Mouse (Mus musculus) erythroid progenitor cell, adult 5-6 weeks (primary cell): ENCODE data around the gene Hint1. TPM values are rescaled to one million over a fixed set of nuclear protein-coding genes. Genes with fewer than 3 reads are reported as not detected.

Experiments
- ATAC-seq: replicated peaks from 2 replicates; pipeline ENCODE4 v1.8.0; 2016; ENCODE audit warnings: moderate number of reproducible peaks, mild to moderate bottlenecking, moderate TSS enrichment, inconsistent platforms; ENCODE audit not compliant: poor library complexity, low FRiP score, severe bottlenecking
- total RNA-seq, 2 experiments: library from RNA; stranded (forward) in 1 of 2; stranded (reverse) in 1 of 2; fragments of 150-400 nt in 1 of 2; fragments of 186-747, 209-891 nt in 1 of 2; gene quantifications; 2 replicates each; pipeline versions ENCODE4 v1.2.3 to v1.2.4; 2015 to 2017; ENCODE audit warnings: low replicate concordance in 2 of 2

Gene Hint1
- total RNA-seq, 2 experiments from 2014 or later: 123 to 146 TPM

DNA sequence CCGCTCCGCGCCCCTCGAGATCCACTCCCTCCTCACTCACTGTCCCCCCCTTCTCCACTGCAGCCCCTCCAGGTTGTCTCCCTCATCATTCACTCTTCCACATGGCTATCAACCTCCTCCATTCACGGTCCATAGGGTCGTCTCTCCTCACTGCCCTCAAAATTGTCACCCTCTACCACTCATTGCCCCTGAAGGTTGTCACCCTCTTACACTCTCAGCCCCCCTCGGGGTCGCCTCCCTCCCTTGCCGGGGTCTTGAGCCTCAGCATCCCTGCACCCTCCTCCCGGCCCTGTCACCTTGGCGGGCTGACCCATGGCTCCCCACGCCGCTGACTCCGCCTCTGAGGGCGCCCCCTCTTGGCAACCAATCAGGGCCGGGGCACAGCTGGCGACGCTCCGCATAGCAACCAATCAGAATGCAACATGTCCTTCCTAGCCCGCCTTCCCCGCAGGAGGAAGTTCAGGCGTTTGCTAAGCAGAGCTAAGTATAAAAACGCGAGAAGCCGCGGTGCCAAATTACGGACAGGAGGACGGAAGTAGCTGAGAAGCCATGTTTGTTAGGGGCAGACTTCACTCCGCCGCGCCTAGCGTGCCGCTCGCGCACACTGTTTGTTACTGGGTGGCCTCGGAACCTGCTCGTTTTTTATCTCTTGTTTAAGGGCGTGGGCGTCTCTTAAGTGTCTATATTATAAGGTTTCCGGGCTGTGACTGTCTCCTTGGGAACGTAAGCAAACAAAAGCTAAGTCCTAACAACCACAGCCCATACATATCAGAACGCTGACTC is 5.7 kb upstream of the Hint1 start, which contains the start of gene Lyrm7:
TSS of gene Lyrm7 (minus strand) at position 661 of the 783 bp plus-strand sequence.
- ATAC-seq: peak; percentile 96

DNA sequence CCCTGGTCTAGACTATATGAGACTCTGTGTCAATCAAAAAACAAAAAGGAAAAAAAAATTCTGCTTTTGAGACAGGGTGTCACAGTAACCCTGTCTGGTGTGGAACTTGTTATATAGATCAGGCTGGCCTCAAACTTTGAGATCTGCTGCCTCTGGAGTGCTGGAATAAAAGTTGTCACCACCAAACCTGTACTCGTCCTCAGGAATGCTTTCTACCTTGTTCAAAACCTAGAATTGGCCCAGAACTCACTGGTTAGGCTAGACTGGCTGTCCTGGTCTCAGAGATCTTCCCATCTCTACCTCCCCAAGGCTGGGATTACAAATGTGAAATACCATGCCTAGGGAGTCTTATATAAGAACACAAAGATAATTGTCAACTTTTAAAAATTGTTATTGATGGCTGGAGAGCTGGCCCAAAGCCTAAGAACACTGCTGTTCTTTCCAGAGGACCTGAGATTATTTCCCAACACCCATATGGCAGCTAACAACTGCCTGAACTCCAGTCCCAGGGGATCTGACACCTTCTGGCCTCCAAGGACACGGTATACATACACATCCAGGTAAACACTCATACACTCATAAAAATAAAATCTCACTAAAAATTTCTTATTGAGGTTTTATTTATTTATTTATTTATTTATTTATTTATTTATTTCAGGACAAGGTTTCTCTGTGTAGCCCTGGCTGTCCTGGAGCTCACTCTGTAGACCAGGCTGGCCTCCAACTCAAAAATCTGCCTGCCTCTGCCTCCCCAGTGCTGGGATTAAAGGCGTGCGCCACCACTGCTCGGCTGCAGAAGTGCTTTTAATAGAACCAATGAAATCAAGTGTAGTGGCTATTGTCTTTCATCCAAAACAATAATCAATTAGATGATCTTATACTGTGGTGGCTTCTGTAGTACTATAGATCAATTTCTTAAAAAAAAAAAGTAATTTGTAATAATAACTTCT is 4.4 kb upstream of the Hint1 start:
- no peak for ATAC-seq

DNA sequence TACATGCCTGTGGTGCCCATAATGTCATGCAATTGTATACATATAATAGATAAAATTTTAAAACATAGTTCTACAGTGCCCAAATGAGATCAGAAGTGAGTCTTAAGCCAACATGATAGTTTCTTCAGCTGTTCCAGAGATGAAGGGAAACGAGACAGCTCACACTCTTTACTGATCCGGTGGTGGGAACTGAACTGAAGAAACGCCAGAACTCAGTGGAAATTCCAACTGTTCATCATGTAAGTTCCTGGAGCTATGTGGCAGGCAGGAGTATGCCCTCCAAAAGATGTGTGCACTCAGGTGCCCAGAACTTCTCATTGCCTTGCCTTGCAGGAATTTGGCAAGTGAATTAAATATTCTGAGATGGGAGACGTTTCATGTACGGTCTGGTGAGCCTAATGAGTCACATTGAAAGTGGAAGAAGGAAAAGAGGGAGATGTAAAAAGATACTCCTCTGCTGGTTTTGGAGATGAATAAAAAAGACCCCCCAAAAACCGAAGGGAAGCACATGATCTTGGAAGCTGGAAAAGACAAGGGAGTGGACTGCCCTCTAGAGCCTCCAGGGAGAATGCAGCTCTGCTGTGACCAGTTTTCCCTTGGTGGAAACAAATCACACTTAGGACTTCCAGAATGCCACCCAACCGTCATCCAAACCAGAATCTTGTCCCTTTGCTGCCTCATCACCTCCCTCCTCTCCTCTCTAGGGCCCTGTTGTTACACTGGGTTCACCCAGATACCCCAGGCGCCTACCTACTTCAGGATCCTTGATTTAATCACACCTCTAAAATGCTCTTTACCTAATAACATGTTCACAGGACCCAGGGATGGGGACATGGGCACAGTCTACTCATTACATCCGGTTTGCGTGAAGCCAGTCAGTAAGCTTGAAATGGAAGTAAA is 3.3 kb upstream of the Hint1 start:
- no peak for ATAC-seq

DNA sequence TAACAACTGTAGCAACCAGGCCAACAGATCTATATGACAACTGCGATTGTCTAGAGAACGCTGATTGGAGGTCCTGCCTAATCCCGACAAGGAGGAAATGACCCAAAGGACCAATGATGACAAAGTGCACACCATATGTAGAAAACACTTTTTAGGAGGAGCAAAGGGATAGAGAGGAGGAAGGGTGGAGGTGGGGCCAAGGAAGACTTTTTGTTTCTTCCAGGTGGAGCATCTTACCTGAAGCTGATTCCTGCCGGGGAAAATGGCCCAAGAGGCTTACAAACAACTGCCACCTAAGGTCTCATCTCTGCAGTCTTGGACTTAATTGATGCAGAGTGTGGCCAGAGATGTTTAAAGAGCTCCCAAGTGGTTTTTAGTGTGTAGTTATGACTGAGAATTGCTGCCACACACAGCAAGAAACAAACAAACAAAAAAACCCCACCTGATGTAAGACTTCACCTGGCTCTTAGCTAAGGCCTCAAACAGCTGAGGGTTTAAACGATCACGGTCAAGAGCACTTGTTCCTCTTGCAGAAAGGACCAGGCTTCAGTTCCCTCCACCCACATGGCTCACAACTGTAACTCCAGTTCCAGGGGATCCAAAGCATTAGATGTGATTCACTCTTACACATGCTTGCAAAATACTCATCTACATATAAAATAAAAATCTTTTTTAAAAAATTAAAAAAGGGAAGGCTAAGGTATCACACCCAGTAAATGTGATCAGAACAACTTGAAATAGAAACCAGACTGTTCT is 675 bp upstream of the Hint1 start:
- no peak for ATAC-seq

DNA sequence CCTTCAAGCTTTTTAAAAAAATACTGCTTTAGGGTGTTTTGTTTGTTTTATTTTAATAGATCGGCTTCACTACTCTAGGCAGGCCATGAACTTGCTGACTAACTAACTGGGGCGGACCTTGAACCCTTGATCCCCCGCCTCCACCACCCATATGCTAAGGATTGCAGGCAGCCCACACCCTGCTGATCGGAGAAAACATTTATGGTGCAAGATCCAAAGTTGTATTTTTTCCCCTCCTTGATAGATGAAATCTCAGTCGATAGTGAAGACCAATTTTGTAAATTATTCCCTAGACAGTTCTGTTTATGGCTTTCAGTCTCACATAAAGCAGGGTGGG is 834 bp downstream of the Hint1 start:
- peak; percentile 48; the same call in 1 of the 2 replicates for ATAC-seq

DNA sequence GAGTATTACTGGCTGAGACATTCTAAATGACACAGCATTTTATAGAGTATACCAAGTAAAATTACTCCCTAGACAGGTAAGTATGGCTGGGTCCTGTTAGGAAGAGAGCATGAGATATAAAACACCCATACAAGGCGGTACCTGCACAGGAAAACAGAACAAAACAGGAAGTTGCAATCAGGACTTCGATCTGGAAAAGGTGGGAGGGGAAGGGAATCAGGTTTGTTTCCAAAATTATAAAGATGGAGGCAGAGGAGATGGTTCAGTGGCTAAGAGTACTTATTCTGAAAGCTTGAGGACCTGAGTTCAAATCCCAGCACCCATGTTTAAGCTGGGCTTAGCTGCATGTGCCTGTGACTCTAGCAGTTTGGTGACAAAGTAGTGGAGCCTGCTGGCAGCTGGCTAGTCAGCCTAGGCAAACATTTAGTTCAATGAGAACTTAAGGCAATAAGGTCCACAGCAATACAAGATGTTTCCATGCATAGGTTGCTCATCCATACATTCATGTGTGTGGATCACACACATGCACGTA is 1.8 kb downstream of the Hint1 start:
- ATAC-seq: no peak

DNA sequence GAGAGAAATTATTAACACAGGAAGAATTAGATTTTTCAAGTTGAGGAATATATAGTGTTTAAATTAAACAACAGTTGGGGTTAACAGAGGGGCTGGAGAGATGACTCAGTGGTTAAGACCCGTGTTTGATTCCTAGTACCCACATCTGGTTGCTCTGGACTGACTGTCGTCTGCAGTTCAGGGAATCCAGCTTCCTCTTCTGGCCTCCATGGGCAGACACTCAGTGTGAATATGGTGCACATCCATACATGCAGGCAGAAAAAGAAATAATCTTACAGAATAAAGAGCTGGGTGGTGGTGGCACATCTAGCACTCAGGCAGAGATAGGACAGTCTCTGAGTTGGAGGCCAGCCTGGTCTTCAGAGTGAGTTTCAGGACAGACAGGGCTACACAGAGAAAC is 2.3 kb downstream of the Hint1 start:
- no peak for ATAC-seq

DNA sequence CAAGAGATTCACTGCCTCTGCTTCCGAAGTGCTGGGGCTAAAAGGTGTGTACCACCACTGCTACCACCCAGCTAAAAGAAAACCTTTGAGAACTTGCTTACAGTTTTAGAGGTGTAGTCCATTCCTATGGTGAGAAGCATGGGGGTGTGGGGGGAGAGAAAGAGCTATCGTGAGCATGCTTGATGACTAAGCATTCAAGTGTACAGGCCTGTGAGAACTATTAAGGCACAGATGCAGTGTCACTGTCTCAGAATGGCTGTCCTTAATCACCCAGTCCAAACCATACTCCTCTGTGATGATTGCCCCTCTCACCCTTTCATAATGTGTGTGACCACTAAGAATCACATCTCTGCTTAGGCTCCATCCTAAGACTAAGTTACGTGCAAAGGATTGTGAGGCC is 3.1 kb downstream of the Hint1 start:
- no peak for ATAC-seq

DNA sequence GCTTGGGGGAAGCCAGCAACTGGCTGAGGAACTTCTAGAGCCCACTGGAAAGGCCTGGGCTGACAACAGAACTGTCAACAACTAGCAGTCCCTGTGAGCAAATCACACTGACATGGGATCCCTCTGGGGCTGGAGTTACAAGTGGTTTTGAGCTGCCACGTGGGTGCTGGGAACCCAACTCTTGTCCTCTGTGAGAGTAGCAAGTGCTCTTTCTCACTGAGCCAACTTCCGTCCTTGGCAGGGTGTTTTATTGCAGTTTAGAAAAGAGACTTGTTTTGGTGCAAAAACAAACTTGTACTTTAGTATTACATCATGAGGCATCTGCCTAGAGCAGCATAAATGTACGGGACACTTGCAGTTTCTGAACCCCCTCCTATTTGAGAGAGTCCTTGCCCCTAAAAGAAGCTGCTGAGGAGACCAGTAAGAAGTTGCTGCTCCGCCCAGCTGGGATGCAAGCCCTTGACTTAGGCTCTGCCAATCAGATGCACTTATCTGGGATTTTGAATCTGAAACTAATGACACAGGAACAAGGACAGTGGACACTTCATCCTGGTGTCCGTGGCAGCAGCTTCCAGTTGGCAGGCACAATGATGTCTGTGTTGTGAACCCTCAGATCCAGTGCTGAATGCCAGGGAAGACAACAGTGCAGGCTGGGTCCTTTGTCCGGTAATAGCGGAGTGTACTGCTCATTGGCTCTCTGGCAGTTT is 5.8 kb downstream of the Hint1 start:
- ATAC-seq: no peak

DNA sequence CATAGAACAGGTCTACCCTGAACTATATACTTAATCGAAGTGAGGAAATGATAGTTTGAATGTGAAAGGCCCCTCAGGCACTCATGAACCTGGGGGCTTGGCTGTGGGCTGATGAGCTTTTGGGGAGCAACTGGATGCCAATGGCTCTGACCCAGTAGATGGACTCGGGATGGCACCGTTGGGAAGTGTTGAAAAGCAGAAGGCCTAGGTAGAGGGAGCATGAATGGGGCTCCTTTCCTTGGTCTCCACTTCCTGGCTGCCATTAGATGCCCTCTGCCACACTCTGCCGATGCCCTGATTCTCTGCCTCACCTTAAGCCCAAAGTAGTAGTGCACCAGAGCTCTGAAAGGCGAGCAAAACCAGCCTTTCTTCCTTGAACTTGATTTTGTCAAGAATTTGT is 9.8 kb downstream of the Hint1 start:
- ATAC-seq: no peak

DNA sequence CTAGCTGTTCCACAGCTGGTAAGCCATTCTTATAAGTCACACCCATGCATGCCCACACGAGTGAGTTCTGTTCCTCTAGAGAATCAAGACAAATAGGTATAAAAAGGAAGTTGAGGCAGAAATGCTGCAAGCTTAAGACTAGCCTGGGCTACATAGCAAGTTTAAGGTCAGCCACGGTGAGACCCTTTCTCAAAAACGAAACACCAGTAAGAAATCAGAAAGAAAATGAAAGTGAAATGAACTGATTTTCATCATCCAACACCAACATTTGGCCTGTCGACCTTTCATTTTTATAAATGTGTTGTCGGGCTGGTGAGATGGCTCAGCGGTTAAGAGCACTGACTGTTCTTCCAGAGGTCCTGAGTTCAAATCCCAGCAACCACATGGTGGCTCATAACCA is 12.7 kb downstream of the Hint1 start:
- no peak for ATAC-seq

DNA sequence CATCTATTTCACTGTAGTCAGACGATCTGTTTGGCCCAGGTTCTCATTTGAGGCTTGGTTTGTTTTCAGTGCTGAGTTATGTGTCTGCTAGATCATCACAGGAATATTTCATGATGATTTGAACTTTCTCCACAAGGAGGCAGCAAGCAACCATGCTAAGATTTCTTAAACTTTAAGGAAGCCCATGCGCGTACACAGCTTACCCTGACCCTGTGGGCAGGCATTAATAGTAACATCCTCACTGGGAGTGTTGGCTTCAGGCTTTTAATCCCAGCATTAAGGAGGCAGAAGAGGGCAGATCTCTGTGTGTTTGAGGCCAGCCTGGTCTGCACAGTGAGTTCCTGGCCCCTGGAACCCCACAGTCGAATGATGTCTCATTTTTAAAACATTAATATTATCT is 13.3 kb downstream of the Hint1 start:
- no peak for ATAC-seq

DNA sequence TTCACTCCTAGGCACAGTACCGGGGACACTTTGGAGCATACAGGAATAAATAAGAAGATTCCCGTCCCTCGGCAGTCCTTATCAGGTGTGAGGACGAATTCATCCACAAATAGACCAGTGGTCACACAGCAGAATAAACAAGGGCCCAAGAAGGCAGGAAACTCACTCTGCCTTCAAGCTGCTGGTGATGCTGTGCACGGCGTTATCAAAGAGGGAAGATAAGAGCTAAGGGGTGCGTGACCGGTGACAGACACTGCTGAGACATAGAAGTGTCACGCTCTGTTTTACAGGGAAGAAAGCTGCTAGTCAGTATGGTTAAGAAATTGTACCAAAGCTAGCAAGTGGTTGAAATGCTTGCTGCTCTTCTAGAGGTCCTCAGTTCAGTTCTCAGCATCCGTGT is 13.7 kb downstream of the Hint1 start:
- ATAC-seq: no peak

DNA sequence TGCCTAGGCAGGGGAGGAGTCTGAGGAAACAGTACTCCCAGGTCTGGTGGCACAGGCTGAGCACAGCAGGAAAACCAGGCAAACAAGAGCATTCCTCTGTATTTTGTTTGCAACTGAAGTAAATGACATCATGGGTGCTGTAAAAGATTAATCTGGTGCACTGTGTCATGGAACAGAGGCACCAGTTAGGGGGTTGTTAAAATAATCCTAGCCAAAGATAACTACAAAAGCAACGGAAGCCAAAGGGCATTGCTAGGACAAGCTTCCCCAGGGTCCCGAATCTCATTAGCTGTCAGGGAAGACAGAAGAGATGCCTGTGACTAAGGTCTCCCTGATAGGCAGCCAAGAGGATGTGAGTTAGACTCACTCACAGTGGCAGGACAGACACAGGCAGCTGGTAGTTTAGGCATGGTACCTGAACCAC is 14.9 kb downstream of the Hint1 start:
- no peak for ATAC-seq

DNA sequence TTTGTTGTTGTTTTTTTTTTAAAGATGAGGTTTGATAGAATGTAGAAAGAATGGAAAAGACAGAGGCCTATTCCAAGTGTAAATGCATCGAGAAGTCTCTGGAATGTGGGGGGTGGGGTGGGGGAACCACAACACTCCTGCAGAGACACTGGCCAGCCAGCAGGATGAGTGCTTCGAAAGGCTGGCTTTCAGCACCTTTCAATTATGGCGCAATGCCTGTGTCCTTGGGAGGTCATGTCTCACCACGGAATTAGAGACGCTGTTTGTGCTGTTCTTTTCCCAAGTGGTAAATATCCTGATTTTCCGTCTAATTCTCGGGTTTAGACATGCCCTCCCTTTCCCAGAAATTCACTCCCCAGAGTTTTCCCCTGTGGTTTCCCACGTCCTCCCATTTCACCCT is 16.5 kb downstream of the Hint1 start:
- no peak for ATAC-seq

DNA sequence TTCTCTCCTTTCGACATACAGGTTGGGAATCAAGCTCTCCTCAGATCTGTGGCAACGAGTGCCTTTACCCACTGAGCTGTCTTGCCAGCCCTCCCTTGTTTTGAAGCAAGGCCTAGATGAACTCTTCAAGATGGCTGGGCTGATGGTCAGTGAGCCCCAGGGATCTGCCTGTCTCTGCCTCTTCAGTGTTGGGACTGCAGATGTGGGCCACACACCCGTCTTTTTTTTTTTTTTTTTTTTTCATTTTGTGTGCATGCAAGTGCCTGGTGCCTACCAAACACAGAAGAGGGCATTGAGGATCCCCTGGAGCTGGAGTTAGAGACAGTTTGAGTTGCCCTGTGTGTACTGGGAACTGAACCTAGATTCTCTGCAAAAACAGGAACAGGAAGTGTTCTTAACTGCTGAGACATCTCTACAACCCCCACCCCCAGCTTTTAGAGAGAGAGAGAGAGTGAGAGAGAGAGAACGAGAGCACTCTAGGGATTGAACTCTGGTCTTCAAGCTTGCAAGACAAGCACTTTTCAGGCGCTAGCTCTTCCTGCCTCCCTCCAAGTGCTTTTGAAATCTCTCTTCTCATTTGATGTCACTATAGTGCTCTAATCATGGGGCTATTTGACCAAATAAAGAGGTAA is 18.1 kb downstream of the Hint1 start:
- ATAC-seq: no peak

DNA sequence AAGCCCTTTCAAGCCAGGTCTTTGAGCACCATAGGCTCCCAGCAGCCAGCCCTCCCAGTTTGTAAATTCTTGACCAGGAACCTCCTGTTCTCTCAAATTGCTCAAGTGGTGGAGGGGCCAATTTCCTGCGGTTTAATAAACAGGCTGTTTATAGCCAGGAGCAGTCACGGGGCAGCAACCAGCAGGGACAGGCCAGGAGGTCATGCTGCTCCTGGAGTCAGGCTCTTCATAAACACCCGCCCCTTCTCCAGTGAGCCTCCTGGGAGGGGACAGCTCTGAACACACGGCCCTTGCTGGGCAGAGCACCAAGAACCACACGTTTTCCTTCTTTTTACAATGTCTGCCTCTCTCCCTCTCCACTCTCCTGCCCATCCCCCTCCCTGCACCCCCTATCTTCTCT is 18.8 kb downstream of the Hint1 start:
- ATAC-seq: no peak

DNA sequence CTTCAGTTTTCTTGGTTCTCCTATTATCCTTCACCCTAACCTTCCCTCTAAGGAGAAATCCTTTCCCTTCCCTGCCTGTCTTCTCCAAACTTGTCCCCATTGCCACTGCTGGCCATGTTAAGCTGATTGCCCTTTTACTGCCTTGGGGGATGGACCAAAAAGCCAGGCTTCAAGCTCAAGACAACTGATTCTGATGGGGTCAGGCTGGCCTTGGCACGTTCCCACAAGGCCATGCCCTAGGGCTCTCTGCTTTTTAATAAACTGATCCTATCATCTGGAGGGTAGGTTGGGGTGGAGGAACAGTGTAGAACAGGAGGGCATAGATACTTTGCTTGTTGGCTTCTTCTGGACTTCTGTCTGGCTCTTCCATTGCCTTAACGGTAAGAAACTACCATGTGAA is 19.2 kb downstream of the Hint1 start:
- no peak for ATAC-seq
